In the genomic region with DNA sequence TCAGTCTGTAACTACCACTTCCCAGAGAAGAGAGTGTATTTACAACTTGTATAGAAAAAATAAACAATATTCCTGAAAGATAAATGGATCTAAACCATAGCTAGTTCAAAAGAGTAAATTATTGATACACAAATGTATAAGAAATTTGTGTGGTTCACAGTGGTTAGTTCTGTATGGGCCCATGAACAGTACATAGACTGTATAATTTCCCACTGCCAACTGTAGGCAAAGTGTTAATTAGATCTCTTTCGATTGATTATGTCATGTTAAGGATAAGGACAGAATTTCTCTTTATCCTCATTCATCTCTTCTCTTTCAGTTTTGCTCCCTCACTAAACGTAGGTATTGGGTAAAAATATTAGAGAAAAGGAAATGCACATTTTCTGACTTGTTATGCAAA, we compare ENCODE assay signal across 29 mouse cellular contexts.
DNase-seq lines count a peak whose midpoint lies in the region; ATAC-seq and TF ChIP-seq lines count a peak whose summit lies in the region.
"Had no signal": no experiment of that assay in that cellular context is flagged by ENCODE, and none has a peak within 500 bp of the region (broad histone marks: within the 10 kb centered on the region; RNA-seq: fewer than 3 reads in every experiment).

No protein-coding gene starts in this region.

- no peaks in the 10 kb centered on the region for H3K9me3 ChIP-seq in forebrain, embryonic 15.5 days
- no peaks in the 10 kb centered on the region for H3K9me3 ChIP-seq in forebrain, embryonic 10.5 days
- H3K9me3 ChIP-seq in midbrain, embryonic 15.5 days, result no peaks in the 10 kb centered on the region
- H3K9me3 ChIP-seq in midbrain, embryonic 16.5 days (replicated peaks; ENCODE audit: control insufficient read depth, low read length, poor library complexity, severe bottlenecking), result no peaks in the 10 kb centered on the region
- H3K9me3 ChIP-seq: embryonic facial prominence, embryonic 12.5 days; embryonic facial prominence, embryonic 15.5 days; forebrain, embryonic 13.5 days; G1E; heart, embryonic 12.5 days; heart, embryonic 15.5 days; hindbrain, embryonic 10.5 days had no signal

- no peak for TF ChIP-seq POLR2A in heart, adult 2 months (IDR thresholded peaks at IDR 0.05; ENCODE audit: insufficient read depth, low read depth, low read length)

- 0 out of 2 replicates have a peak, but pooled peaks cover 3% of the 10 kb centered on the region for H3K4me1 ChIP-seq in forebrain, embryonic 15.5 days
- H3K4me1 ChIP-seq in forebrain, embryonic 10.5 days, result no peaks in the 10 kb centered on the region
- no peaks in the 10 kb centered on the region; the same call in 1 of the 2 replicates for H3K4me1 ChIP-seq in midbrain, embryonic 15.5 days
- H3K4me1 ChIP-seq in midbrain, embryonic 16.5 days (ENCODE audit: control insufficient read depth, insufficient read depth, low read length), result no peaks in the 10 kb centered on the region
- H3K4me1 ChIP-seq in heart, adult 2 months (ENCODE audit: control insufficient read depth, insufficient read depth, low read length), result no peaks in the 10 kb centered on the region
- H3K4me1 ChIP-seq: embryonic facial prominence, embryonic 12.5 days; embryonic facial prominence, embryonic 15.5 days; forebrain, embryonic 13.5 days; heart, embryonic 12.5 days; heart, embryonic 15.5 days; hindbrain, embryonic 10.5 days had no signal

- WGBS in forebrain, embryonic 15.5 days, result 51% methylated on average over 2 of the region's 2 CpGs
- WGBS in forebrain, embryonic 10.5 days, result 84% methylated on average over 2 of the region's 2 CpGs
- WGBS in midbrain, embryonic 15.5 days, result 76% methylated on average over 2 of the region's 2 CpGs
- WGBS in midbrain, embryonic 16.5 days, result 63% methylated on average over 2 of the region's 2 CpGs
- WGBS in heart, adult 2 months, result 52% methylated on average over 2 of the region's 2 CpGs

- ATAC-seq in forebrain, embryonic 15.5 days (replicated peaks), result 0 out of 2 replicates have a peak, but pooled peaks have one; percentile 41
- peak; percentile 53; the same call in 1 of the 2 replicates for ATAC-seq in midbrain, embryonic 15.5 days (replicated peaks)
- ATAC-seq in midbrain, embryonic 16.5 days, result no peak
- ATAC-seq: forebrain, embryonic 13.5 days; Patski had no signal

- no peaks in the 10 kb centered on the region for H3K36me3 ChIP-seq in forebrain, embryonic 15.5 days
- no peaks in the 10 kb centered on the region for H3K36me3 ChIP-seq in forebrain, embryonic 10.5 days (replicated peaks)
- H3K36me3 ChIP-seq in midbrain, embryonic 15.5 days (replicated peaks), result no peaks in the 10 kb centered on the region
- no peaks in the 10 kb centered on the region for H3K36me3 ChIP-seq in midbrain, embryonic 16.5 days (ENCODE audit: control insufficient read depth, insufficient read depth, low read length)
- H3K36me3 ChIP-seq in heart, adult 2 months (ENCODE audit: control insufficient read depth, insufficient read depth, low read length), result no peaks in the 10 kb centered on the region
- H3K36me3 ChIP-seq: embryonic facial prominence, embryonic 12.5 days; embryonic facial prominence, embryonic 15.5 days; G1E; heart, embryonic 12.5 days; heart, embryonic 15.5 days; hindbrain, embryonic 10.5 days had no signal

- TF ChIP-seq CTCF in layer of hippocampus, adult 2 months (conservative IDR thresholded peaks at IDR 0.05), result no peak
- TF ChIP-seq CTCF in heart, adult 2 months (IDR thresholded peaks at IDR 0.05), result no peak

- no peak overlapping the region for H3K9ac ChIP-seq in forebrain, embryonic 15.5 days (replicated peaks)
- no peak overlapping the region for H3K9ac ChIP-seq in midbrain, embryonic 15.5 days
- no peak overlapping the region for H3K9ac ChIP-seq in midbrain, embryonic 16.5 days (ENCODE audit: low read depth, low read length)
- no peak overlapping the region for H3K9ac ChIP-seq in heart, adult 2 months (ENCODE audit: low read depth, low read length)
- H3K9ac ChIP-seq: embryonic facial prominence, embryonic 12.5 days; embryonic facial prominence, embryonic 15.5 days; forebrain, embryonic 13.5 days; heart, embryonic 12.5 days; heart, embryonic 15.5 days; hindbrain, embryonic 14.5 days had no signal

- DNase-seq in forebrain, embryonic 10.5 days (ENCODE audit: extremely low spot score, low spot score), result no peak
- DNase-seq in layer of hippocampus, adult 2 months (ENCODE audit: low spot score in 2 of 2), result no peak
- no peak for DNase-seq in layer of hippocampus, postnatal 14 days (ENCODE audit: low spot score in 2 of 2)
- DNase-seq in heart, adult 2 months, result no peak
- DNase-seq: adrenal gland, postnatal 10 days; adrenal gland, postnatal 36 days; B cell, adult 2 months; cerebellum, adult 11 months; cerebellum, adult 2 months; cerebellum, adult 9-11 months; cerebellum, postnatal 25 days; gastrocnemius, adult 2 months; gastrocnemius, postnatal 14 days; heart, adult 11 months; heart, postnatal 10 days; heart, postnatal 36 days had no signal

- intact Hi-C loops in heart, adult 2 months (cut with DNase I), result no loop called here

- H3K79me2 ChIP-seq in heart, adult 2 months (replicated peaks; ENCODE audit: control insufficient read depth, insufficient read depth, low read length), result no peaks in the 10 kb centered on the region

- H3K27me3 ChIP-seq in forebrain, embryonic 15.5 days, result no peaks in the 10 kb centered on the region
- no peaks in the 10 kb centered on the region for H3K27me3 ChIP-seq in forebrain, embryonic 10.5 days (ENCODE audit: poor library complexity, severe bottlenecking)
- H3K27me3 ChIP-seq in midbrain, embryonic 15.5 days (replicated peaks), result no peaks in the 10 kb centered on the region
- H3K27me3 ChIP-seq in midbrain, embryonic 16.5 days (ENCODE audit: control insufficient read depth, insufficient read depth, low read depth, low read length), result no peaks in the 10 kb centered on the region
- no peaks in the 10 kb centered on the region for H3K27me3 ChIP-seq in heart, adult 2 months (ENCODE audit: control insufficient read depth, insufficient read depth, low read length)
- H3K27me3 ChIP-seq: CH12.LX; embryonic facial prominence, embryonic 12.5 days; embryonic facial prominence, embryonic 15.5 days; forebrain, embryonic 13.5 days; heart, embryonic 12.5 days; heart, embryonic 15.5 days had no signal

- TF ChIP-seq EP300 in heart, adult 2 months (IDR thresholded peaks at IDR 0.05; ENCODE audit: insufficient read depth, low read depth, low read length), result no peak

- H3K4me3 ChIP-seq in forebrain, embryonic 15.5 days, result no peak overlapping the region
- H3K4me3 ChIP-seq in forebrain, embryonic 10.5 days, result no peak overlapping the region
- no peak overlapping the region for H3K4me3 ChIP-seq in layer of hippocampus, adult 2 months
- no peak overlapping the region for H3K4me3 ChIP-seq in midbrain, embryonic 15.5 days
- no peak overlapping the region for H3K4me3 ChIP-seq in midbrain, embryonic 16.5 days (ENCODE audit: low read depth, low read length)
- H3K4me3 ChIP-seq in heart, adult 2 months, result no peak overlapping the region
- H3K4me3 ChIP-seq: embryonic facial prominence, embryonic 12.5 days; embryonic facial prominence, embryonic 15.5 days; forebrain, embryonic 13.5 days; gastrocnemius, adult 2 months; heart, embryonic 12.5 days; heart, embryonic 15.5 days; hindbrain, embryonic 10.5 days had no signal

- H3K4me2 ChIP-seq in forebrain, embryonic 15.5 days (replicated peaks), result no peak overlapping the region
- no peak overlapping the region for H3K4me2 ChIP-seq in midbrain, embryonic 15.5 days
- no peak overlapping the region for H3K4me2 ChIP-seq in midbrain, embryonic 16.5 days (ENCODE audit: low read length)
- H3K4me2 ChIP-seq: embryonic facial prominence, embryonic 12.5 days; embryonic facial prominence, embryonic 15.5 days; forebrain, embryonic 13.5 days; heart, embryonic 12.5 days; heart, embryonic 15.5 days; hindbrain, embryonic 14.5 days had no signal

- H3K27ac ChIP-seq in forebrain, embryonic 15.5 days (replicated peaks), result peak overlapping the region; percentile 48; the same call in 1 of the 2 replicates
- H3K27ac ChIP-seq in forebrain, embryonic 10.5 days, result no peak overlapping the region
- peak overlapping the region; percentile 46 for H3K27ac ChIP-seq in layer of hippocampus, adult 2 months
- no peak overlapping the region for H3K27ac ChIP-seq in midbrain, embryonic 15.5 days
- H3K27ac ChIP-seq in midbrain, embryonic 16.5 days (ENCODE audit: low read length), result no peak overlapping the region
- H3K27ac ChIP-seq in heart, adult 2 months, result no peak overlapping the region
- H3K27ac ChIP-seq: embryonic facial prominence, embryonic 12.5 days; embryonic facial prominence, embryonic 15.5 days; forebrain, embryonic 13.5 days; gastrocnemius, adult 2 months; heart, embryonic 15.5 days; hindbrain, embryonic 10.5 days; hindbrain, embryonic 14.5 days had no signal

Comparison
In these comparisons a context has a peak if more than half of its experiments do, and no peak if none do; other contexts are left out.
1. H3K27ac ChIP-seq: peak in forebrain, embryonic 15.5 days (single experiment) and layer of hippocampus, adult 2 months (single experiment); none in forebrain, embryonic 10.5 days (single experiment), midbrain, embryonic 15.5 days (single experiment), midbrain, embryonic 16.5 days (single experiment) and heart, adult 2 months (single experiment).